Mouse (Mus musculus): ENCODE measurements around the gene Micall1. TPM values are rescaled to one million over a fixed set of nuclear protein-coding genes. Genes with fewer than 3 reads are reported as not detected.
A peak's percentile ranks its signal among the peaks of the same experiment; 100 is the strongest.

The Micall1 gene
- polyA plus RNA-seq, 1 experiment from 2014 or later: 11.9 TPM

- no peak overlapping the region for H3K9ac ChIP-seq (replicated peaks; ENCODE audit: low read length)
- no peak overlapping the region for H3K4me3 ChIP-seq (replicated peaks; ENCODE audit: low read depth, low read length)
- WGBS: 75% methylated on average over 7 of the region's 7 CpGs
- no peaks in the 10 kb centered on the region for H3K4me1 ChIP-seq (ENCODE audit: control insufficient read depth, insufficient read depth, low read length)
- ATAC-seq (ENCODE audit: low FRiP score, low TSS enrichment): no peak
- no peaks in the 10 kb centered on the region for H3K27me3 ChIP-seq (ENCODE audit: control insufficient read depth, insufficient read depth, low read length)
- peak; percentile 15 for DNase-seq
- no peak overlapping the region for H3K27ac ChIP-seq (replicated peaks; ENCODE audit: low read depth, low read length)
- H3K9me3 ChIP-seq (ENCODE audit: control insufficient read depth, low read length): no peaks in the 10 kb centered on the region
- no peak overlapping the region for H3K4me2 ChIP-seq (ENCODE audit: low read length)
- H3K36me3 ChIP-seq (ENCODE audit: control insufficient read depth, insufficient read depth, low read length): peaks cover 77% of the 10 kb centered on the region
Measured at GRCm38 (mm10) chr15:79093083-79093839, 15.4 kb upstream of the Micall1 start.

- DNase-seq (no peak), ATAC-seq (ENCODE audit: low FRiP score, low TSS enrichment) (no peak)
- no peak overlapping the region for H3K9ac ChIP-seq (replicated peaks; ENCODE audit: low read length)
- 86% methylated on average over 5 of the region's 5 CpGs for WGBS
- no peak overlapping the region for H3K4me2 ChIP-seq (ENCODE audit: low read length)
- no peaks in the 10 kb centered on the region for H3K27me3 ChIP-seq (ENCODE audit: control insufficient read depth, insufficient read depth, low read length)
- H3K4me1 ChIP-seq (ENCODE audit: control insufficient read depth, insufficient read depth, low read length): no peaks in the 10 kb centered on the region
- H3K27ac ChIP-seq (replicated peaks; ENCODE audit: low read depth, low read length): no peak overlapping the region
- no peaks in the 10 kb centered on the region for H3K9me3 ChIP-seq (ENCODE audit: control insufficient read depth, low read length)
- H3K4me3 ChIP-seq (replicated peaks; ENCODE audit: low read depth, low read length): no peak overlapping the region
- H3K36me3 ChIP-seq (ENCODE audit: control insufficient read depth, insufficient read depth, low read length): peaks cover 55% of the 10 kb centered on the region
Measured at GRCm38 (mm10) chr15:79095483-79095882, 13.2 kb upstream of the Micall1 start.

- no peak overlapping the region for H3K9ac ChIP-seq (replicated peaks; ENCODE audit: low read length)
- no peaks in the 10 kb centered on the region for H3K4me1 ChIP-seq (ENCODE audit: control insufficient read depth, insufficient read depth, low read length)
- DNase-seq: no peak
- no peaks in the 10 kb centered on the region for H3K9me3 ChIP-seq (ENCODE audit: control insufficient read depth, low read length)
- 75% methylated on average over 3 of the region's 3 CpGs for WGBS
- H3K27me3 ChIP-seq (ENCODE audit: control insufficient read depth, insufficient read depth, low read length): no peaks in the 10 kb centered on the region
- H3K27ac ChIP-seq (replicated peaks; ENCODE audit: low read depth, low read length): no peak overlapping the region
- no peak overlapping the region for H3K4me3 ChIP-seq (replicated peaks; ENCODE audit: low read depth, low read length)
- ATAC-seq (ENCODE audit: low FRiP score, low TSS enrichment): no peak
- H3K36me3 ChIP-seq (ENCODE audit: control insufficient read depth, insufficient read depth, low read length): peaks cover 44% of the 10 kb centered on the region
- no peak overlapping the region for H3K4me2 ChIP-seq (ENCODE audit: low read length)
Measured at GRCm38 (mm10) chr15:79096556-79096955, 12.1 kb upstream of the Micall1 start.

- no peak for ATAC-seq (ENCODE audit: low FRiP score, low TSS enrichment)
- H3K27ac ChIP-seq (replicated peaks; ENCODE audit: low read depth, low read length): no peak overlapping the region
Measured at GRCm38 (mm10) chr15:79097135-79097534, 11.6 kb upstream of the Micall1 start.

GRCm38 (mm10) chr15:79097611-79098025, 11.1 kb upstream of the Micall1 start:
- H3K27me3 ChIP-seq (ENCODE audit: control insufficient read depth, insufficient read depth, low read length): no peaks in the 10 kb centered on the region
- peaks cover 34% of the 10 kb centered on the region for H3K36me3 ChIP-seq (ENCODE audit: control insufficient read depth, insufficient read depth, low read length)
- no peak overlapping the region for H3K4me3 ChIP-seq (replicated peaks; ENCODE audit: low read depth, low read length)
- ATAC-seq (ENCODE audit: low FRiP score, low TSS enrichment): no peak
- H3K4me2 ChIP-seq (ENCODE audit: low read length): no peak overlapping the region
- no peak overlapping the region for H3K27ac ChIP-seq (replicated peaks; ENCODE audit: low read depth, low read length)
- no peak for DNase-seq
- no peaks in the 10 kb centered on the region for H3K4me1 ChIP-seq (ENCODE audit: control insufficient read depth, insufficient read depth, low read length)
- H3K9me3 ChIP-seq (ENCODE audit: control insufficient read depth, low read length): no peaks in the 10 kb centered on the region
- H3K9ac ChIP-seq (replicated peaks; ENCODE audit: low read length): no peak overlapping the region
- 61% methylated on average over 6 of the region's 6 CpGs for WGBS

More at GRCm38 (mm10) chr15:79097135-79097534, 11.6 kb upstream of the Micall1 start:
- 60% methylated on average over 2 of the region's 2 CpGs for WGBS
- Histone ChIP-seq H3K36me3 (ENCODE audit: control insufficient read depth, insufficient read depth, low read length) (peaks cover 39% of the 10 kb centered on the region), H3K4me1 (ENCODE audit: control insufficient read depth, insufficient read depth, low read length) (no peaks in the 10 kb centered on the region), H3K9ac (replicated peaks; ENCODE audit: low read length) (no peak overlapping the region), H3K27me3 (ENCODE audit: control insufficient read depth, insufficient read depth, low read length) (no peaks in the 10 kb centered on the region), H3K9me3 (ENCODE audit: control insufficient read depth, low read length) (no peaks in the 10 kb centered on the region), H3K4me2 (ENCODE audit: low read length) (no peak overlapping the region), H3K4me3 (replicated peaks; ENCODE audit: low read depth, low read length) (no peak overlapping the region)
- DNase-seq: no peak

- no peak for ATAC-seq (ENCODE audit: low FRiP score, low TSS enrichment)
- no peak overlapping the region for H3K9ac ChIP-seq (replicated peaks; ENCODE audit: low read length)
- no peak overlapping the region for H3K4me2 ChIP-seq (ENCODE audit: low read length)
- no peak overlapping the region for H3K4me3 ChIP-seq (replicated peaks; ENCODE audit: low read depth, low read length)
- no peak overlapping the region for H3K27ac ChIP-seq (replicated peaks; ENCODE audit: low read depth, low read length)
- H3K9me3 ChIP-seq (ENCODE audit: control insufficient read depth, low read length): no peaks in the 10 kb centered on the region
- no peak for DNase-seq
- H3K4me1 ChIP-seq (ENCODE audit: control insufficient read depth, insufficient read depth, low read length): no peaks in the 10 kb centered on the region
- 76% methylated on average over 5 of the region's 5 CpGs for WGBS
- H3K27me3 ChIP-seq (ENCODE audit: control insufficient read depth, insufficient read depth, low read length): no peaks in the 10 kb centered on the region
- peaks cover 28% of the 10 kb centered on the region for H3K36me3 ChIP-seq (ENCODE audit: control insufficient read depth, insufficient read depth, low read length)
Measured at GRCm38 (mm10) chr15:79098220-79098619, 10.5 kb upstream of the Micall1 start.

- Histone ChIP-seq H3K4me2 (ENCODE audit: low read length) (no peak overlapping the region), H3K27ac (replicated peaks; ENCODE audit: low read depth, low read length) (no peak overlapping the region), H3K4me3 (replicated peaks; ENCODE audit: low read depth, low read length) (no peak overlapping the region), H3K9me3 (ENCODE audit: control insufficient read depth, low read length) (no peaks in the 10 kb centered on the region), H3K4me1 (ENCODE audit: control insufficient read depth, insufficient read depth, low read length) (no peaks in the 10 kb centered on the region), H3K9ac (replicated peaks; ENCODE audit: low read length) (no peak overlapping the region), H3K27me3 (ENCODE audit: control insufficient read depth, insufficient read depth, low read length) (no peaks in the 10 kb centered on the region), H3K36me3 (ENCODE audit: control insufficient read depth, insufficient read depth, low read length) (peaks cover 22% of the 10 kb centered on the region)
- DNase-seq: no peak
- WGBS: 56% methylated on average over 7 of the region's 7 CpGs
- ATAC-seq (ENCODE audit: low FRiP score, low TSS enrichment): no peak
Measured at GRCm38 (mm10) chr15:79098868-79099267, 9.8 kb upstream of the Micall1 start.

GRCm38 (mm10) chr15:79099456-79099855, 9.2 kb upstream of the Micall1 start:
- Histone ChIP-seq H3K27me3 (ENCODE audit: control insufficient read depth, insufficient read depth, low read length) (no peaks in the 10 kb centered on the region), H3K9ac (replicated peaks; ENCODE audit: low read length) (no peak overlapping the region), H3K4me1 (ENCODE audit: control insufficient read depth, insufficient read depth, low read length) (no peaks in the 10 kb centered on the region), H3K9me3 (ENCODE audit: control insufficient read depth, low read length) (no peaks in the 10 kb centered on the region), H3K27ac (replicated peaks; ENCODE audit: low read depth, low read length) (no peak overlapping the region), H3K4me2 (ENCODE audit: low read length) (no peak overlapping the region), H3K4me3 (replicated peaks; ENCODE audit: low read depth, low read length) (no peak overlapping the region), H3K36me3 (ENCODE audit: control insufficient read depth, insufficient read depth, low read length) (peaks cover 16% of the 10 kb centered on the region)
- 69% methylated on average over 4 of the region's 4 CpGs for WGBS
- no peak for DNase-seq
- no peak for ATAC-seq (ENCODE audit: low FRiP score, low TSS enrichment)

GRCm38 (mm10) chr15:79100391-79100790, 8.3 kb upstream of the Micall1 start:
- Histone ChIP-seq H3K4me1 (ENCODE audit: control insufficient read depth, insufficient read depth, low read length) (no peaks in the 10 kb centered on the region), H3K9ac (replicated peaks; ENCODE audit: low read length) (no peak overlapping the region), H3K27me3 (ENCODE audit: control insufficient read depth, insufficient read depth, low read length) (no peaks in the 10 kb centered on the region), H3K4me2 (ENCODE audit: low read length) (no peak overlapping the region), H3K27ac (replicated peaks; ENCODE audit: low read depth, low read length) (no peak overlapping the region), H3K36me3 (ENCODE audit: control insufficient read depth, insufficient read depth, low read length) (peaks cover 8% of the 10 kb centered on the region), H3K4me3 (replicated peaks; ENCODE audit: low read depth, low read length) (no peak overlapping the region), H3K9me3 (ENCODE audit: control insufficient read depth, low read length) (no peaks in the 10 kb centered on the region)
- 78% methylated on average over 4 of the region's 4 CpGs for WGBS
- ATAC-seq (ENCODE audit: low FRiP score, low TSS enrichment): no peak
- DNase-seq: no peak
